Mouse (Mus musculus) intestine, postnatal 0 days (tissue): Measurements from ENCODE around the gene Col15a1. TPM values are rescaled to one million over a fixed set of nuclear protein-coding genes. Genes with fewer than 3 reads are reported as not detected.

Source experiments
- ATAC-seq: fragments of 200-750 bp; cut with Nextera tagmentation; 2 replicates; pipeline ENCODE4 v1.8.0; 2017; ENCODE audit warnings: mild to moderate bottlenecking, moderate TSS enrichment, moderate library complexity
- H3K27ac ChIP-seq: fragments of 300-500 bp; sonication (generic); 2 replicates; pipeline ENCODE4 v1.5.1; 2014; ENCODE audit warnings: mild to moderate bottlenecking, low read depth, low read length, moderate library complexity
- H3K27me3 ChIP-seq: fragments of 300-500 bp; sonication (generic); replicated peaks from 2 replicates; pipeline ENCODE4 v1.6.1; 2014; ENCODE audit warnings: low read length, mixed read lengths; ENCODE audit not compliant: control insufficient read depth, insufficient read depth
- H3K36me3 ChIP-seq: fragments of 300-500 bp; sonication (generic); 2 replicates; pipeline ENCODE4 v1.6.1; 2014; ENCODE audit warnings: mild to moderate bottlenecking, moderate library complexity; ENCODE audit not compliant: control insufficient read depth, insufficient read depth
- H3K4me1 ChIP-seq: fragments of 300-500 bp; sonication (generic); replicated peaks from 2 replicates; pipeline ENCODE4 v1.6.1; 2014; ENCODE audit warnings: antibody characterized with exemption, low read length, mixed read lengths; ENCODE audit not compliant: control insufficient read depth, insufficient read depth
- H3K4me2 ChIP-seq: fragments of 300-500 bp; sonication (generic); replicated peaks from 2 replicates; pipeline ENCODE4 v1.6.1; 2014; ENCODE audit warnings: low read depth, mild to moderate bottlenecking, moderate library complexity
- H3K4me3 ChIP-seq: fragments of 300-500 bp; sonication (generic); 2 replicates; pipeline ENCODE4 v1.5.1; 2014; ENCODE audit warnings: low read depth, low read length
- H3K9ac ChIP-seq: fragments of 300-500 bp; sonication (generic); 2 replicates; pipeline ENCODE4 v1.6.1; 2014; ENCODE audit warnings: mild to moderate bottlenecking, low read depth, low read length
- H3K9me3 ChIP-seq: fragments of 300-500 bp; sonication (generic); 2 replicates; pipeline ENCODE4 v1.6.1; 2016; ENCODE audit warnings: mixed run types; ENCODE audit not compliant: control insufficient read depth
- CTCF ChIP-seq: sonication (generic); IDR thresholded peaks from 2 replicates; pipeline ENCODE4 v1.5.1; 2016; ENCODE audit warnings: low read depth, mild to moderate bottlenecking, control low read depth, antibody characterized with exemption, moderate library complexity
- WGBS: fragments of 180-500 bp; shearing (Covaris S2); extraction: QIAGEN DNeasy Blood & Tissue Kit; methylation state at CpG from one replicate; pipeline ENCODE4 v1.1.7; 2014; 5-methylcytosine and 5-hydroxymethylcytosine counted together
- polyA plus RNA-seq: library from polyadenylated mRNA; unstranded; fragments of >200 nt; fragmentation: Nextera tagmentation; extraction: Ambion mirVana; gene quantifications from 2 replicates; pipeline ENCODE4 v1.2.1, GENCODE M21; 2015

The Col15a1 gene
- polyA plus RNA-seq, 1 experiment from 2014 or later, result 13.1 TPM

DNA sequence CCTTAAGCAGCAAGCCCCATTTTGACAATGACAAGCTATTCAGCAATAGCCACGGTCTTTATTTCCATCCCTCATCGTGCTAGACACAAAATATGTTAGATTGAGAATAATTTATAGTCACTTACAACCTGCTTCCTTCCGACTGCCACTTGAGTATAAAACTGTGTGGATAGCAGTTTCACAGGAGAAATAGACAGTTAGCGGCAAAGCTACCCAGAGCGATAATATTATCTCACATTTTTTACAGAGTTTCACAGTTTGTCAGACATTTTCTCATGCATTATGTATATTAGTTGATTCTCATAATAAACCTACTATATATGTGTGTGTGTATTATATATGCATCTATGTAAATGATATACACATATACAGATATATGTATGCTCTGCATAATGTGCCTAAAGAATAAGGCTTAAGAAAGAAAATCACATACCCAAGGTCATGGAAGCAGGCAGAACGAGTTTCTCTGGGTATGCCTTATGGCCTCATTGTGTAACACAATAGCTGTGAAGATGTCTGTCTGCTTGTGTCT is 124.9 kb downstream of the Col15a1 start:
- H3K9me3 ChIP-seq, result no peaks in the 10 kb centered on the region
- H3K36me3 ChIP-seq, result no peaks in the 10 kb centered on the region
- no peak for ATAC-seq
- WGBS, result 87% methylated on average over 6 of the region's 6 CpGs
- no peak overlapping the region for H3K4me3 ChIP-seq
- no peak for TF ChIP-seq CTCF
- no peak overlapping the region for H3K4me2 ChIP-seq
- H3K27ac ChIP-seq, result no peak overlapping the region
- H3K4me1 ChIP-seq, result no peaks in the 10 kb centered on the region
- H3K9ac ChIP-seq, result no peak overlapping the region
- H3K27me3 ChIP-seq, result 0 out of 2 replicates have a peak, but pooled peaks cover 7% of the 10 kb centered on the region

DNA sequence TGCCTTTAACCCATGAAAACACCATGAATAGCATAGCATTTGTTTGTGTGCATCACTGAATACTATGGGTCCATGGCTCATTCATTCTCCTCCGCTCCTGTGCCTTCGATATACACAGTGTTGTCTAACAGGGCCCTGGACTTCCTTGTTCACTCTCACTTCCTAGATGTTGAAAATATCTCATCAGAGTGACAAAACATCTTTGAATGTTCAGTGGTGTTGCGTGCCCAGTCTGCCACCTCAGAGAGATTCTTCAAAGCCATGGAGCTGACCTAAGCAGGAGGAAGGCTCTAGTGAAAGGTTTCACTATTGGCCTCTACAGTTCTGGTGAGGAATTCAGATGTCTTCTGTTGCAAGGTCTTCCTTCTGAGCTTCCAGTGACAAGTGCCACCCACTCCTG is 125.6 kb downstream of the Col15a1 start:
- H3K4me2 ChIP-seq, result no peak overlapping the region
- H3K4me3 ChIP-seq, result no peak overlapping the region
- H3K27ac ChIP-seq, result no peak overlapping the region
- H3K4me1 ChIP-seq, result no peaks in the 10 kb centered on the region
- ATAC-seq, result no peak
- no peak overlapping the region for H3K9ac ChIP-seq
- 86% methylated on average over 3 of the region's 3 CpGs for WGBS
- no peaks in the 10 kb centered on the region for H3K9me3 ChIP-seq
- no peak for TF ChIP-seq CTCF
- H3K27me3 ChIP-seq, result 0 out of 2 replicates have a peak, but pooled peaks cover 7% of the 10 kb centered on the region
- no peaks in the 10 kb centered on the region for H3K36me3 ChIP-seq

DNA sequence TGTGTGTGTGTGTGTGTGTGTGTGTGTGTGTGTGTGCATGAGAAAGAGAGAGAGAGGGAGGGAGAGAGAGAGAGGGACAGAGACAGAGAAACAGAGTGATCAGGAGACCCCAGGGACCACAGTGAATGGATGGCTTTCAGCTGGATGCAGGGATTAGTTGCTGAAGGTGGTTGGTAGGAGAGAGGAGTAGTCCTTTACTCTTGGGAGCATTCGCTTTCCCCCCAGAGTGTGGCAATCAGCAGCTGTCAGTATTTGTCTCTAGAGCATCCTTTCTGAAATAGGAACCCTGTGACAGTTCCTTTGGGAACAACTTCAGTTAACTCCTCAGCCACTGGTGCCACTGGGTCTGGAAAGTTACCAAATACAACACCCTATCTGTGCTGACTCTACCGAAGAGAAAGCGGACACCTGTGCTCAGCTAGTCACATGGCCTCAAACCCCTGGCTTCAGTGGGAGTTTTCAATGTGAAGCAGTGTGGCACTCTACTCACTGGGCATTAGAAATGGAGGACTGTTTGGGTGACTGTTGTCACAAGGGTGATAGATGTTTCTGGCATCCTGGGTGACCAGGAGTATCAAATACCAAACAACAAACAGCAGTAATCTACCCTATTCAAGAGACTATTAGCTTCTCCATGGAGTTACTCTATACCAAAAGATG is 129.1 kb downstream of the Col15a1 start:
- TF ChIP-seq CTCF, result no peak
- 77% methylated on average over 3 of the region's 3 CpGs for whole genome bisulfite sequencing
- H3K4me1 ChIP-seq, result no peaks in the 10 kb centered on the region

DNA sequence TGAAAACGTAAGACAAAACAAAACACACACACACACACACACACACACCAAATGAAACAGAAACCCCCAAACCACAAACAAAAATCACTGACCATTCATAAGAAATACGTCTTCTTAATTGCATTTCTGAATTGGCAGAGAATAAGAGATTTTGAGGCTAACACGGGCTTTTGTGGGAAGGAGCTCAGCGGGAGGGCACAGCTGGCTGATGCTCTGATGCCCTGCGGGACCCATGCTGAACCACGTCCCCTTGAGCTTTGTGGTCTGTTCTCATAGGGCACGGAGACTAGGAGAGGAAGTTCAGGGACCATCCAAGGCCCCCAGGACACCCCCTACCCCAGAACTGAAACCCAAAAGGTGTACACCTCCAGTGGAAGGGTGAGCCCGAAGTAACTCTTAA is 134.7 kb downstream of the Col15a1 start:
- Histone ChIP-seq H3K4me1 (no peaks in the 10 kb centered on the region), H3K4me3 (no peak overlapping the region), H3K9me3 (no peaks in the 10 kb centered on the region), H3K9ac (no peak overlapping the region), H3K27ac (no peak overlapping the region), H3K4me2 (no peak overlapping the region), H3K27me3 (no peaks in the 10 kb centered on the region), H3K36me3 (no peaks in the 10 kb centered on the region)
- 73% methylated on average over 8 of the region's 8 CpGs for WGBS
- TF ChIP-seq CTCF, result no peak
- ATAC-seq, result no peak

More for the DNA sequence above, 129.1 kb downstream of the Col15a1 start:
- Histone ChIP-seq H3K9me3 (no peaks in the 10 kb centered on the region), H3K36me3 (no peaks in the 10 kb centered on the region), H3K4me2 (no peak overlapping the region), H3K27ac (no peak overlapping the region), H3K9ac (no peak overlapping the region), H3K27me3 (0 out of 2 replicates have a peak, but pooled peaks cover 4% of the 10 kb centered on the region), H3K4me3 (no peak overlapping the region)
- ATAC-seq, result no peak

DNA sequence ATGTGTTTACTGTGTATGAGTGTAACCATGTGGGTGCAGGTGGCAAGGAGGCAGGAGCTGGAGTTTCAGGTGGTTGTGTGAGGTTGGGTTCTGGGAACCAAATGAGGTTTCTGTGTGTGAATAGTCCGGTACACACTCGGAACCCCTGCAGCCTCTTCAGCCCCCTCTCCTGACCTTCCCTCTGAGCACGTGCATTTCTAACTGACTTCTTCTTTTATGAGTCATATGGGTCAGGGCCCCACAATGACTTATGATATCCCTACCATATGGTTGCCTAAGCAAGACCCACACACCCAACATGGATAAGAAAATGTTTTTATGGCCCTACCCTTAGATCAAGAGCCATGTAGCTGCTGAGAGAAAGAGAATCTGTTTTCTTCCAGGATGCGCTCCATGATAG is 139.1 kb downstream of the Col15a1 start:
- Histone ChIP-seq H3K4me2 (no peak overlapping the region), H3K4me3 (no peak overlapping the region), H3K4me1 (no peaks in the 10 kb centered on the region), H3K9ac (no peak overlapping the region), H3K27ac (no peak overlapping the region), H3K27me3 (no peaks in the 10 kb centered on the region), H3K36me3 (no peaks in the 10 kb centered on the region), H3K9me3 (no peaks in the 10 kb centered on the region)
- TF ChIP-seq CTCF, result no peak
- WGBS, result 33% methylated on average over 4 of the region's 4 CpGs
- ATAC-seq, result peak; percentile 58; the same call in 1 of the 2 replicates

DNA sequence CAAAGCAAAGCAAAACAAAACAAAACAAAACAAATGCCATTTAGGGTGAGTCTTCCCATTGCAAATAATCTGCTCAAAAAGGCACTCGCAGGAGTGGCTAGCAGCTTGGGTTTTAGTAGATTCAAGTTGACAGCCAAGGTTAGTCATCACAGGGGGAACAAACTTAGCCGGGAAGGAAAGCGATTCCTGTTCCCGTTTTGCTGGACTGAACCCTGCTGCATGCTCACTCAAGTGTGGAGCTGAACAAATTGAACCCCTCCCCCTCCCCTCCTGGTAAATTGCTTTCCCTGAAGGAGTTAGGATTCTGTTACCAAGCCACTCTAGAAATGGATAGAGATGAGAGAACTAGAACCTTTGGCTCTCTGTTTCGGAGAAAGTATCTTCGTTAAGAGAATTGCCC is 141.8 kb downstream of the Col15a1 start:
- Histone ChIP-seq H3K9me3 (no peaks in the 10 kb centered on the region), H3K9ac (no peak overlapping the region), H3K4me3 (no peak overlapping the region), H3K36me3 (no peaks in the 10 kb centered on the region), H3K27ac (no peak overlapping the region), H3K27me3 (no peaks in the 10 kb centered on the region), H3K4me1 (no peaks in the 10 kb centered on the region), H3K4me2 (no peak overlapping the region)
- WGBS, result 62% methylated on average over 6 of the region's 6 CpGs
- ATAC-seq, result no peak
- no peak for TF ChIP-seq CTCF
